Mouse (Mus musculus) forebrain, embryonic 11.5 days (tissue): ENCODE data around the gene Adar. TPM values are rescaled to one million over a fixed set of nuclear protein-coding genes. Genes with fewer than 3 reads are reported as not detected.
"Not testable (repeated sequence)": the region's sequence is repeated elsewhere in the genome, so short reads cannot be mapped to it uniquely, and the experiment has no call there.

Experiments
- ATAC-seq: fragments of 200-750 bp; cut with Nextera tagmentation; replicated peaks from 2 replicates; pipeline ENCODE4 v1.8.0; 2017; ENCODE audit warnings: moderate TSS enrichment; ENCODE audit not compliant: low FRiP score
- DNase-seq: peaks from one replicate; pipeline ENCODE4 v3.0.0-alpha.2; 2017; ENCODE audit warnings: low spot score
- H3K27ac ChIP-seq: fragments of 300-500 bp; sonication (generic); 2 replicates; pipeline ENCODE4 v1.5.1; 2014; ENCODE audit warnings: low read depth, low read length
- H3K27me3 ChIP-seq: fragments of 300-500 bp; sonication (generic); 2 replicates; pipeline ENCODE4 v1.6.1; 2014; ENCODE audit warnings: mild to moderate bottlenecking, low read length, mixed read lengths; ENCODE audit not compliant: control insufficient read depth, insufficient read depth
- H3K36me3 ChIP-seq: fragments of 300-500 bp; sonication (generic); 2 replicates; pipeline ENCODE4 v1.6.1; 2014; ENCODE audit warnings: mild to moderate bottlenecking, low read length, moderate library complexity, mixed read lengths; ENCODE audit not compliant: control insufficient read depth, insufficient read depth
- H3K4me1 ChIP-seq: fragments of 300-500 bp; sonication (generic); replicated peaks from 2 replicates; pipeline ENCODE4 v1.6.1; 2014; ENCODE audit warnings: low read length, mixed read lengths; ENCODE audit not compliant: control insufficient read depth, insufficient read depth
- H3K4me2 ChIP-seq: fragments of 300-500 bp; sonication (generic); 2 replicates; pipeline ENCODE4 v1.6.1; 2014; ENCODE audit warnings: low read depth, mild to moderate bottlenecking, low read length, moderate library complexity, mixed read lengths; ENCODE audit not compliant: severe bottlenecking
- H3K4me3 ChIP-seq: fragments of 300-500 bp; sonication (generic); 2 replicates; pipeline ENCODE4 v1.5.1; 2014; ENCODE audit warnings: low read depth, low read length
- H3K9ac ChIP-seq: fragments of 300-500 bp; sonication (generic); 2 replicates; pipeline ENCODE4 v1.6.1; 2014; ENCODE audit warnings: low read length
- H3K9me3 ChIP-seq: fragments of 300-500 bp; sonication (generic); 2 replicates; pipeline ENCODE4 v1.6.1; 2016; ENCODE audit warnings: low read length, mixed read lengths; ENCODE audit not compliant: control insufficient read depth
- WGBS: fragments of 180-500 bp; shearing (Covaris S2); extraction: QIAGEN DNeasy Blood & Tissue Kit; methylation state at CpG from one replicate; pipeline ENCODE4 v1.1.7; 2014; 5-methylcytosine and 5-hydroxymethylcytosine counted together
- polyA plus RNA-seq: library from polyadenylated mRNA; unstranded; fragments of >200 nt; fragmentation: Nextera tagmentation; extraction: Ambion mirVana; gene quantifications from 2 replicates; pipeline ENCODE4 v1.2.1, GENCODE M21; 2014

The Adar gene
- polyA plus RNA-seq, 1 experiment from 2014 or later: 23.2 TPM

DNA sequence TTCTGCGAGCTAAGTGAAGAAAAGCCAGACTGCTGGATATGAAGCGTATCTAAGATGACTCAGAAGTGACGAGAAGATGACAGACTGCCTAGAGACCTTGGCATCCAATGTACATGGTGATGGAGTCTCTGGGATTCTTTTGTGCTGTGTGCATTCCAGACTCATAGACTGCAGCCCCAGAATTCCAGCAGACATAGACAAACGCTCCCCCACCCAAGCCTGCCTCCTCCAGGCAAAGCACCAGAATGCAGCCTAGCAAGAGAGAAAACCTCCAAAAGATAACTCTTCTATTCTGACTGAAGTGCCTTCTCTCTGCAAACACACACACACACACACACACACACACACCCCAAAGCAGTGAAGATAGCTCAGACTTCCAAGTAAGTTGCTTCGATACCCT, 80.9 kb downstream of the Adar start:
- Histone ChIP-seq H3K4me3 (no peak overlapping the region), H3K27me3 (no peaks in the 10 kb centered on the region), H3K4me2 (no peak overlapping the region), H3K36me3 (no peaks in the 10 kb centered on the region), H3K9ac (no peak overlapping the region), H3K4me1 (no peaks in the 10 kb centered on the region), H3K9me3 (no peaks in the 10 kb centered on the region), H3K27ac (no peak overlapping the region)
- WGBS: 79% methylated on average over 5 of the region's 5 CpGs
- no peak for DNase-seq
- no peak for ATAC-seq

GRCm38 (mm10) chr3:89796358-89796757, 81.5 kb downstream of the Adar start:
- H3K4me1 ChIP-seq: no peaks in the 10 kb centered on the region

DNA sequence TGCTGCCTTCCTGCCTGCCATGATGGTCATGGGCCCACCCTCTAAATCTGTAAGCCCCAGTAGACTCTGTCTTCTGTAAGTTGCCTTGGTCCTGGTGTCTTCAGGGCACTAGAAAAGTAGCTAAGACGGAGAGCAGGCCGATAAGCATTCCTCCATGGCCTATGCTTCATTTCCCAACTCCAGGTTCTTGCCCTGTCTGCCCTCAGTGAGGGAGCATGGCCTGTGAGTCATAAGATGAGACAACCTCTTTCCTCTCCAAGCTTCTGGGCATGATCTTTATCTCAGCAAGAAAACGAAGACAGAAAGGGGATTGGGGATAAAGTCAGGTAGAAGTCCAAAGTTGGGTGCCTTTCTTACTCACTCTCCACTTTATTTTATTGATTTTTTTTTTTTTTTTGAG, 83.7 kb downstream of the Adar start:
- H3K4me1 ChIP-seq: no peaks in the 10 kb centered on the region
- no peak overlapping the region for H3K9ac ChIP-seq
- H3K27ac ChIP-seq: no peak overlapping the region
- DNase-seq (no peak), ATAC-seq (no peak)
- H3K4me3 ChIP-seq: no peak overlapping the region
- H3K36me3 ChIP-seq: no peaks in the 10 kb centered on the region
- no peaks in the 10 kb centered on the region for H3K27me3 ChIP-seq
- no peaks in the 10 kb centered on the region for H3K9me3 ChIP-seq
- H3K4me2 ChIP-seq: no peak overlapping the region
- WGBS: 86% methylated on average over 3 of the region's 3 CpGs

More at GRCm38 (mm10) chr3:89796358-89796757, 81.5 kb downstream of the Adar start:
- WGBS: 60% methylated on average over 4 of the region's 4 CpGs
- Histone ChIP-seq H3K9ac (no peak overlapping the region), H3K4me2 (no peak overlapping the region), H3K27ac (no peak overlapping the region), H3K4me3 (no peak overlapping the region), H3K9me3 (no peaks in the 10 kb centered on the region), H3K36me3 (no peaks in the 10 kb centered on the region), H3K27me3 (no peaks in the 10 kb centered on the region)
- ATAC-seq: no peak
- DNase-seq: no peak

DNA sequence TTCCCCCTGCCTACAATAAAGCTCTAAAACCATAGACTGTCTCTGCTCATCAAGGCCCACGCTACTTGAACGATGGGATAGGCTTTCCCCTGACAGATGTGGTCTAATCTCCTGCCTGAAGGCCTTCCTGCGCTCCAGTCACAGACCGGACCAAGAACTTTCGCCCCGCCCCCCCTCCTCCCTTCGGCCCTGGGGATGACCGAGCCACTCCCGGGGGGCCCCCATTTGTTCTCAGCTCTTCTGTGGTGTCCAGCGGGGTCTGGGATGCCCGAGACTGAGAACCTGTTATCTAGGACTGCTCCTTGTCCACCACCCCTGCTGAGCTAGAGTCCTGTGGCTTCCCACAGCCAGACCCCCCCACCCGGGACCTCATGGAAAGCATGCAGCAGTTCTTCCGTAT, 84.7 kb downstream of the Adar start:
- no peak overlapping the region for H3K9ac ChIP-seq
- no peaks in the 10 kb centered on the region for H3K4me1 ChIP-seq
- no peak for ATAC-seq
- no peaks in the 10 kb centered on the region for H3K9me3 ChIP-seq
- no peak for DNase-seq
- H3K27me3 ChIP-seq: no peaks in the 10 kb centered on the region
- no peak overlapping the region for H3K27ac ChIP-seq
- H3K4me2 ChIP-seq: peak overlapping the region; percentile 24; the same call in 1 of the 2 replicates
- WGBS: 4% methylated on average over 13 of the region's 13 CpGs
- H3K4me3 ChIP-seq: no peak overlapping the region
- no peaks in the 10 kb centered on the region for H3K36me3 ChIP-seq

DNA sequence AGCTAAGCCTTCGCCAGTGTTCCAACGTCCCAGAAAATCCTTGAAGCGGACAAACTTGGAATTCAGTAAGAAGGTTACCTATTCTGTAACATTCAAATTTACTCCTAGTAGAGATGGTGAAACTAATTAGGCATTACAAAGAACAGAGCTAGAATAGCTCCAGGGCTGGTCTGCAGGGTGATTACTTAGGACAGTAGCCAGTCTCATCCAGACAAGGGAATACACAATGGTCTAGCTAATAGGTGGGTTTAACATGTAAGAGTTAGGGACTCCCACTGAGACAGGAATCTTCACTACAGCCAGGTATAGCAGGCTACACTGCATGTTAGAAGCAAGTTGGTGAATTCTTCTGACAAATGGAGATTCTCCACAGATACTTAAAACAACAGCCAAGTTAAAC, 85.3 kb downstream of the Adar start:
- WGBS: 22% methylated on average over 3 of the region's 3 CpGs
- not testable (repeated sequence) for H3K4me3 ChIP-seq, H3K4me2 ChIP-seq, DNase-seq, H3K27ac ChIP-seq, H3K9me3 ChIP-seq, H3K36me3 ChIP-seq, H3K27me3 ChIP-seq, ATAC-seq, H3K4me1 ChIP-seq, H3K9ac ChIP-seq

DNA sequence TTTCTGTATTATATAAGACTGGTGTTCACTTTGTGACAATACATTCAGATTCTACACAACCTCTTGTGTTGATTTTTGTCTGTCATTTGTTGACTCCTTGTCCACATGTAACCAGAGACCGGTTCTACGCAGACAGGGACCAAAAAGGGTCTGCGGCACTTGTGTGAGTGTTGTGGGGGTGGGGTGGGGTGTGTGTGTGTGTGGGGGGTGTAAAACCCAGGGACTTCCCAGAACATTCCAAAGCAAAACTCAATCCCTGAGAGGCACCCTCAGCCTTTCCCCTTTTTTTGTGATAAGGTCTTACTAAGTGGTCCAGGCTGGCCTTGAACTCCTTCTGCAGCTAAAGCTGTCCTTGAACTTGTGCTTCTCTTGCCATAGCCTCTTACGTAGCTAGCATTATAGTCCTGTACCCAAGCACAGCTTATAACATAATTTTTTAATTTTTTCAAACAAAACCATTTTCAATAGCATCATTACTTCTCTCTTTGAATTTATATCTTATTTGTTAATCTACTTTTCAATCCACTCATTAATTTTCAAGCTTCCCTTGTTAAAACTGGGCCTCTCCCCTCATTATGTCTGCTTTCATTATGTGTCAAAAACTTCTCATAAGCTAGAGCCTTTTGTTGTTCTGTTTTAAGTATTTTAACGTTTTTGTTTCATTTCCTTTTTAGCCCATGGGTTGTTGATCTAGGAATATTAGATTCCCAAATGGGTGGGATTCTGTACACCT, 86.1 kb downstream of the Adar start:
- no peaks in the 10 kb centered on the region for H3K4me1 ChIP-seq
- no peak overlapping the region for H3K4me2 ChIP-seq
- no peak for DNase-seq
- no peak for ATAC-seq
- no peak overlapping the region for H3K27ac ChIP-seq
- no peaks in the 10 kb centered on the region for H3K36me3 ChIP-seq
- no peaks in the 10 kb centered on the region for H3K27me3 ChIP-seq
- 64% methylated on average over 5 of the region's 5 CpGs for WGBS
- no peak overlapping the region for H3K9ac ChIP-seq
- no peaks in the 10 kb centered on the region for H3K9me3 ChIP-seq
- H3K4me3 ChIP-seq: no peak overlapping the region

- Histone ChIP-seq H3K27ac (no peak overlapping the region), H3K4me3 (no peak overlapping the region), H3K4me1 (no peaks in the 10 kb centered on the region), H3K9me3 (no peaks in the 10 kb centered on the region), H3K4me2 (no peak overlapping the region), H3K27me3 (no peaks in the 10 kb centered on the region), H3K9ac (no peak overlapping the region), H3K36me3 (no peaks in the 10 kb centered on the region)
- DNase-seq (no peak), ATAC-seq (no peak)
- WGBS: 52% methylated on average over 3 of the region's 3 CpGs
Measured at GRCm38 (mm10) chr3:89801507-89801847, 86.7 kb downstream of the Adar start.

- no peak overlapping the region for H3K4me2 ChIP-seq
- DNase-seq: no peak
- H3K36me3 ChIP-seq: no peaks in the 10 kb centered on the region
- no peaks in the 10 kb centered on the region for H3K27me3 ChIP-seq
- 64% methylated on average over 15 of the region's 15 CpGs for WGBS
- H3K9ac ChIP-seq: no peak overlapping the region
- ATAC-seq: no peak
- H3K4me1 ChIP-seq: no peaks in the 10 kb centered on the region
- no peaks in the 10 kb centered on the region for H3K9me3 ChIP-seq
- no peak overlapping the region for H3K27ac ChIP-seq
- no peak overlapping the region for H3K4me3 ChIP-seq
Measured at GRCm38 (mm10) chr3:89802876-89803275, 88.1 kb downstream of the Adar start.
